ENCODE assay signal across 13 mouse cellular contexts in genomic region chr1:153192379-153192778, GRCm38 (mm10). TPM values are rescaled to one million over a fixed set of nuclear protein-coding genes. Genes with fewer than 3 reads are reported as not detected.
A peak's percentile ranks its signal among the peaks of the same experiment; 100 is the strongest.
DNase-seq lines count a peak whose midpoint lies in the region; ATAC-seq and TF ChIP-seq lines count a peak whose summit lies in the region.
"Had no signal": no experiment of that assay in that cellular context is flagged by ENCODE, and none has a peak within 500 bp of the region (broad histone marks: within the 10 kb centered on the region; RNA-seq: fewer than 3 reads in every experiment).

No protein-coding gene starts in this region.

- peak overlapping the region; percentile 50 for H3K9ac ChIP-seq in heart, embryonic 14.5 days (ENCODE audit: low read length)
- peak overlapping the region; percentile 29; the same call in 1 of the 2 replicates for H3K9ac ChIP-seq in lung, embryonic 16.5 days (ENCODE audit: low read length)
- no peak overlapping the region for H3K9ac ChIP-seq in hindbrain, postnatal 0 days (replicated peaks; ENCODE audit: low read length)
- H3K9ac ChIP-seq in stomach, postnatal 0 days (ENCODE audit: low read length): no peak overlapping the region
- H3K9ac ChIP-seq: liver, embryonic 12.5 days had no signal

- WGBS in heart, embryonic 14.5 days: 87% methylated on average over 4 of the region's 4 CpGs
- 71% methylated on average over 4 of the region's 4 CpGs for WGBS in lung, embryonic 16.5 days
- WGBS in hindbrain, postnatal 0 days: 69% methylated on average over 4 of the region's 4 CpGs
- WGBS in stomach, postnatal 0 days: 70% methylated on average over 4 of the region's 4 CpGs

- no peaks in the 10 kb centered on the region for H3K36me3 ChIP-seq in heart, embryonic 14.5 days (ENCODE audit: control insufficient read depth, insufficient read depth, low read length)
- no peaks in the 10 kb centered on the region for H3K36me3 ChIP-seq in lung, embryonic 16.5 days (ENCODE audit: control insufficient read depth, insufficient read depth, low read length)
- no peaks in the 10 kb centered on the region for H3K36me3 ChIP-seq in hindbrain, postnatal 0 days (ENCODE audit: insufficient read depth, low read length)
- no peaks in the 10 kb centered on the region for H3K36me3 ChIP-seq in stomach, postnatal 0 days (ENCODE audit: control insufficient read depth, insufficient read depth, low read length)
- H3K36me3 ChIP-seq: liver, embryonic 12.5 days had no signal

- ATAC-seq in heart, embryonic 14.5 days (ENCODE audit: insufficient number of reproducible peaks, insufficient read depth, low FRiP score, low read depth): no peak
- no peak for ATAC-seq in lung, embryonic 16.5 days (ENCODE audit: low read depth)
- no peak for ATAC-seq in hindbrain, postnatal 0 days
- ATAC-seq in stomach, postnatal 0 days (ENCODE audit: low FRiP score, low TSS enrichment): no peak
- ATAC-seq: liver, embryonic 12.5 days had no signal

- TF ChIP-seq CTCF in hindbrain, postnatal 0 days (IDR thresholded peaks at IDR 0.05; ENCODE audit: low read depth): no peak
- no peak for TF ChIP-seq CTCF in stomach, postnatal 0 days (IDR thresholded peaks at IDR 0.05; ENCODE audit: low read depth)

- peak overlapping the region; percentile 94 to 95 for H3K27ac ChIP-seq in heart, embryonic 14.5 days (replicated peaks in 1 of 2; ENCODE audit: control insufficient read depth in 1 of 2, insufficient read depth in 1 of 2, low read depth in 2 of 2, low read length in 2 of 2)
- peak overlapping the region; percentile 43 for H3K27ac ChIP-seq in lung, embryonic 16.5 days (ENCODE audit: low read length)
- H3K27ac ChIP-seq in hindbrain, postnatal 0 days: no peak overlapping the region
- H3K27ac ChIP-seq in stomach, postnatal 0 days (replicated peaks): peak overlapping the region; percentile 63
- H3K27ac ChIP-seq: liver, embryonic 12.5 days had no signal

- peak overlapping the region; percentile 44; the same call in 1 of the 2 replicates for H3K4me2 ChIP-seq in heart, embryonic 14.5 days (ENCODE audit: low read length)
- H3K4me2 ChIP-seq in lung, embryonic 16.5 days (ENCODE audit: low read depth, low read length): peak overlapping the region; percentile 39
- H3K4me2 ChIP-seq in hindbrain, postnatal 0 days (ENCODE audit: low read depth, low read length): 0 out of 2 replicates have a peak overlapping the region, but pooled peaks have one; percentile 19
- H3K4me2 ChIP-seq in stomach, postnatal 0 days (replicated peaks; ENCODE audit: low read depth): no peak overlapping the region
- H3K4me2 ChIP-seq: liver, embryonic 12.5 days had no signal

- TF ChIP-seq EP300 in stomach, postnatal 0 days (optimal IDR thresholded peaks at IDR 0.05): no peak

- no peak overlapping the region for H3K4me3 ChIP-seq in heart, embryonic 14.5 days (ENCODE audit: control insufficient read depth in 1 of 2, insufficient read depth in 1 of 2, low read depth in 1 of 2, low read length in 2 of 2)
- no peak overlapping the region for H3K4me3 ChIP-seq in lung, embryonic 16.5 days (ENCODE audit: low read length)
- H3K4me3 ChIP-seq in hindbrain, postnatal 0 days (ENCODE audit: low read length): no peak overlapping the region
- no peak overlapping the region for H3K4me3 ChIP-seq in stomach, postnatal 0 days (ENCODE audit: low read depth, low read length)
- H3K4me3 ChIP-seq: liver, embryonic 12.5 days had no signal

- no peaks in the 10 kb centered on the region for H3K9me3 ChIP-seq in heart, embryonic 14.5 days (ENCODE audit: control insufficient read depth, low read length)
- H3K9me3 ChIP-seq in lung, embryonic 16.5 days (ENCODE audit: control insufficient read depth, low read length): no peaks in the 10 kb centered on the region
- H3K9me3 ChIP-seq in hindbrain, postnatal 0 days (ENCODE audit: low read length): no peaks in the 10 kb centered on the region
- H3K9me3 ChIP-seq in stomach, postnatal 0 days (ENCODE audit: control insufficient read depth, low read length): no peaks in the 10 kb centered on the region
- H3K9me3 ChIP-seq: liver, embryonic 12.5 days had no signal

- no peaks in the 10 kb centered on the region for H3K27me3 ChIP-seq in heart, embryonic 14.5 days (ENCODE audit: control insufficient read depth, insufficient read depth, low read length)
- no peaks in the 10 kb centered on the region for H3K27me3 ChIP-seq in lung, embryonic 16.5 days (ENCODE audit: control insufficient read depth, insufficient read depth, low read depth, low read length)
- H3K27me3 ChIP-seq in hindbrain, postnatal 0 days (ENCODE audit: insufficient read depth, low read length): no peaks in the 10 kb centered on the region
- H3K27me3 ChIP-seq in stomach, postnatal 0 days (ENCODE audit: control insufficient read depth, insufficient read depth, low read length): no peaks in the 10 kb centered on the region

- intact Hi-C loops in heart, postnatal 36 days (cut with DNase I): no loop called here

- no peak for DNase-seq in heart, postnatal 36 days
- no peak for DNase-seq in lung, adult 18-20 months
- DNase-seq in hindbrain, postnatal 0 days (ENCODE audit: low spot score): no peak
- no peak for DNase-seq in stomach, postnatal 0 days (ENCODE audit: low spot score)
- no peak for DNase-seq in adrenal gland, adult 8-10 months
- no peak for DNase-seq in ovary, postnatal 10 days (ENCODE audit: low spot score)
- DNase-seq: cerebellum, adult 11 months; spleen, adult 18-20 months had no signal

- peaks cover 8 to 25% of the 10 kb centered on the region in 2 experiments for H3K4me1 ChIP-seq in heart, embryonic 14.5 days (ENCODE audit: control insufficient read depth in 2 of 2, insufficient read depth in 2 of 2, low read length in 2 of 2)
- peaks cover 13% of the 10 kb centered on the region for H3K4me1 ChIP-seq in lung, embryonic 16.5 days (replicated peaks; ENCODE audit: control insufficient read depth, insufficient read depth, low read length)
- H3K4me1 ChIP-seq in hindbrain, postnatal 0 days (ENCODE audit: insufficient read depth, low read length): peaks cover 9% of the 10 kb centered on the region; the same call in 1 of the 2 replicates
- 0 out of 2 replicates have a peak, but pooled peaks cover 4% of the 10 kb centered on the region for H3K4me1 ChIP-seq in stomach, postnatal 0 days (replicated peaks; ENCODE audit: control insufficient read depth, insufficient read depth)
- H3K4me1 ChIP-seq: liver, embryonic 12.5 days had no signal

RNA-seq across cellular contexts. Expression of gene Lamc2, which starts 6.1 kb away (rescaled TPM):
- polyA plus RNA-seq in heart, embryonic 14.5 days (2014; fragmentation: Nextera tagmentation; extraction: Ambion mirVana): 10.5 and 11.3 TPM in 2 replicates
- total RNA-seq in heart, postnatal 36 days (2021): 1 to 10 TPM; 6.3 to 7.7 TPM
- polyA plus RNA-seq in lung, embryonic 16.5 days (2015; fragmentation: Nextera tagmentation; extraction: Ambion mirVana): 71.8 and 76.1 TPM in 2 replicates
- 5.8 and 6.3 TPM in 2 replicates for total RNA-seq in hindbrain, postnatal 0 days (2014; rRNA removed)
- polyA plus RNA-seq in hindbrain, postnatal 0 days (2015; fragmentation: Nextera tagmentation; extraction: Ambion mirVana): 3.7 and 4.4 TPM in 2 replicates
- polyA plus RNA-seq in stomach, postnatal 0 days (2015; fragmentation: Nextera tagmentation; extraction: Ambion mirVana): 17.6 and 18.2 TPM in 2 replicates
- total RNA-seq in adrenal gland, adult 8-10 months (2022): 1 to 10 TPM in 1 of 4 experiments, under 1 TPM in 3; 0.37 to 1.4 (median 0.79) TPM
- total RNA-seq: megakaryocyte, adult 5-6 weeks; neutrophil, adult 5-6 weeks had no signal

Comparison
In these comparisons a context has a peak if more than half of its experiments do, and no peak if none do; other contexts are left out.
1. H3K9ac ChIP-seq: peak in heart, embryonic 14.5 days (single experiment) and lung, embryonic 16.5 days (single experiment); none in hindbrain, postnatal 0 days (single experiment) and stomach, postnatal 0 days (single experiment).